Mouse (Mus musculus): ENCODE results near the gene Dhfr. TPM values are rescaled to one million over a fixed set of nuclear protein-coding genes. Genes with fewer than 3 reads are reported as not detected.
A peak's percentile ranks its signal among the peaks of the same experiment; 100 is the strongest.
"Not testable (repeated sequence)": the region's sequence is repeated elsewhere in the genome, so short reads cannot be mapped to it uniquely, and the experiment has no call there.

The Dhfr gene
- total and polyA plus RNA-seq, 2 experiments = 4.6 to 17.5 TPM

DNA sequence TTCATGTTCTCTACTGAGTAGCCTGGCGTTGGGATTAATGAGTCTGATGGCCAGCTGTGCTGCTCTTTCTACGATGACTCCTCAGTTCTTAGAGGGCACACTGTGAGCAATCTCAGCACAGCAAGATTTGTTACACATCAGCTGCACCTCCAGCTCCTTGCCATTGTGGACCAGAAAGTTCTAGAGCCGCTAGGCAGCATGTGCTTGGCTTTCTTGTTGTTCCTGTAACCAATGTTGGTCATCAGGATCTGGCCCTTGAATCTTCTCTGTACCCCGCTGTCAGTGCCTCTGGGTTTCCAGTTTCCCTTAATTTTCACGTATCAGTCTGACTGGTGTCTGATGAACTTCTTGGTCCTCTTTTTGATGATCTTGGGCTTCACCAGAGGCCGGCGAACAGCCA, 1.9 kb downstream of the Dhfr start:
- peaks cover 5% of the 10 kb centered on the region; the same call in 1 of the 2 replicates for H3K4me1 ChIP-seq (ENCODE audit: control insufficient read depth, insufficient read depth, low read length)
- H3K4me3 ChIP-seq (ENCODE audit: insufficient read depth, low read depth, low read length) = no peak overlapping the region
- peaks cover 4% of the 10 kb centered on the region; the same call in 1 of the 2 replicates for H3K79me2 ChIP-seq (ENCODE audit: control insufficient read depth, insufficient read depth, low read length)
- 92% methylated on average over 7 of the region's 7 CpGs for WGBS
- H3K9ac ChIP-seq (ENCODE audit: low read depth, low read length) = no peak overlapping the region
- DNase-seq (ENCODE audit: extremely low read depth, low read depth, low spot score) = no peak
- no peak for TF ChIP-seq POLR2A (IDR thresholded peaks at IDR 0.05; ENCODE audit: extremely low read depth, insufficient read depth, low read length)
- TF ChIP-seq CTCF (IDR thresholded peaks at IDR 0.05; ENCODE audit: low read depth, low read length) = no peak
- no peak overlapping the region for H3K27ac ChIP-seq (replicated peaks; ENCODE audit: insufficient read depth, low read depth, low read length)
- peaks cover 18% of the 10 kb centered on the region for H3K36me3 ChIP-seq (ENCODE audit: control insufficient read depth, insufficient read depth, low read length)
- no peaks in the 10 kb centered on the region for H3K27me3 ChIP-seq (ENCODE audit: control insufficient read depth, insufficient read depth, low read length)

DNA sequence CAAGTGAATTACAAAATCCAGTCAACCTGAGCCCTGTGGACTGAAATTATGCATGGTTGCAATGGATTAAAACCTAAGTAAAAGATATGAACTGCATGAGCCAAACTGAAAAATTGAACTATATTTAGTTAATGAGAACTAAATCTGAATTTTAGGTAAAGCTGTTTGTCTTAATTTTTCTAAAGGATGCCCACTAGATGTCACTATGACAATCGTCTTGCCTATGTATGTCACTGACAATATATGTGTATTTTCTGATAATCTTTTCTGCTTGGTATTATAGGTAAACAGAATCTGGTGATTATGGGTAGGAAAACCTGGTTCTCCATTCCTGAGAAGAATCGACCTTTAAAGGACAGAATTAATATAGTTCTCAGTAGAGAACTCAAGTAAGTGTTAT, 3.1 kb downstream of the Dhfr start:
- H3K4me1 ChIP-seq (ENCODE audit: control insufficient read depth, insufficient read depth, low read length) = peaks cover 5% of the 10 kb centered on the region; the same call in 1 of the 2 replicates
- H3K9ac ChIP-seq (ENCODE audit: low read depth, low read length) = no peak overlapping the region
- no peak overlapping the region for H3K4me3 ChIP-seq (ENCODE audit: insufficient read depth, low read depth, low read length)
- peaks cover 21% of the 10 kb centered on the region for H3K36me3 ChIP-seq (ENCODE audit: control insufficient read depth, insufficient read depth, low read length)
- TF ChIP-seq POLR2A (IDR thresholded peaks at IDR 0.05; ENCODE audit: extremely low read depth, insufficient read depth, low read length) (no peak), CTCF (IDR thresholded peaks at IDR 0.05; ENCODE audit: low read depth, low read length) (peak; percentile 22; the same call in 1 of the 2 replicates)
- 55% methylated on average over 2 of the region's 2 CpGs for WGBS
- H3K79me2 ChIP-seq (ENCODE audit: control insufficient read depth, insufficient read depth, low read length) = peaks cover 4% of the 10 kb centered on the region; the same call in 1 of the 2 replicates
- H3K27ac ChIP-seq (replicated peaks; ENCODE audit: insufficient read depth, low read depth, low read length) = no peak overlapping the region
- H3K27me3 ChIP-seq (ENCODE audit: control insufficient read depth, insufficient read depth, low read length) = no peaks in the 10 kb centered on the region
- DNase-seq (ENCODE audit: extremely low read depth, low read depth, low spot score) = no peak

DNA sequence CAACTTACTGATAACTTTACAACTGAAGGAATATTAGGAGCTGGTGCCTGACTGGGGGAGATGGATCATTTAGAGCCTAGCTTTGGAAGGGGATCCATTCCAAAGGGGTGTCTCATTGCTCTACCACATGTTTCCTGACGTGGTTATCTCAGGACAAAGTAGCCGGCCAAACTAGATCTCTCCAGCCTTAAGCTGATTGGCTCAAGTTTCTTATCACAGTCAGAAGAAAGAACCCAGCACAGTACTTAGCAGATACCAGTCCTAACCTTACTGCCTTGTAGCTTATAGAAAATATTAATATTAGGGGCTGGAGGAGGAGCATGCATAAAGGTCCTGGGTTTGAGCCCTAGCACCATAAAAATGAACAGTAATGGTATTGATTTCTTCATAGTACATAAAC, 7.1 kb downstream of the Dhfr start:
- H3K27me3 ChIP-seq (ENCODE audit: control insufficient read depth, insufficient read depth, low read length) = no peaks in the 10 kb centered on the region
- no peak for TF ChIP-seq CTCF (IDR thresholded peaks at IDR 0.05; ENCODE audit: low read depth, low read length)
- TF ChIP-seq POLR2A (IDR thresholded peaks at IDR 0.05; ENCODE audit: extremely low read depth, insufficient read depth, low read length) = no peak
- no peak overlapping the region for H3K9ac ChIP-seq (ENCODE audit: low read depth, low read length)
- H3K79me2 ChIP-seq (ENCODE audit: control insufficient read depth, insufficient read depth, low read length) = no peaks in the 10 kb centered on the region
- peaks cover 26% of the 10 kb centered on the region for H3K36me3 ChIP-seq (ENCODE audit: control insufficient read depth, insufficient read depth, low read length)
- WGBS = 93% methylated on average over 2 of the region's 2 CpGs
- no peaks in the 10 kb centered on the region for H3K4me1 ChIP-seq (ENCODE audit: control insufficient read depth, insufficient read depth, low read length)
- DNase-seq (ENCODE audit: extremely low read depth, low read depth, low spot score) = no peak
- H3K27ac ChIP-seq (replicated peaks; ENCODE audit: insufficient read depth, low read depth, low read length) = no peak overlapping the region
- no peak overlapping the region for H3K4me3 ChIP-seq (ENCODE audit: insufficient read depth, low read depth, low read length)

DNA sequence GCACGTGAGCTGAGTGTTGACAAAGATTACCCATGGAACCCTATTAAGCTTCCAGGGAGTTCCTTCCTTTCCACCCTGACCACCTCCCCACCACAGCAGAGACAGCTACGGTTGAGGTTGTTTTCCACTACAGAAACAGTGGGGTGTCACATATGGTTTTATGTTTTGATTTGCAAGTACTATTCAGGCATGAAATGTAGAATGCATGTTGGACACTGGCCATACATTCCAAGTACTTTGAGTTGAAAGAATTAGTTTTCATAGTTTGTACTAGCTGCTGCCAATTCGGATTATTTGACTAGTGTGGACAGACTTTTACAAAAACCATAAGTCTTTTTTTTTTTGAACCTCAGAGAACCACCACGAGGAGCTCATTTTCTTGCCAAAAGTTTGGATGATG, 10.8 kb downstream of the Dhfr start:
- H3K4me3 ChIP-seq (ENCODE audit: insufficient read depth, low read depth, low read length) = no peak overlapping the region
- H3K4me1 ChIP-seq (ENCODE audit: control insufficient read depth, insufficient read depth, low read length) = no peaks in the 10 kb centered on the region
- TF ChIP-seq CTCF (IDR thresholded peaks at IDR 0.05; ENCODE audit: low read depth, low read length) (no peak), POLR2A (IDR thresholded peaks at IDR 0.05; ENCODE audit: extremely low read depth, insufficient read depth, low read length) (no peak)
- H3K79me2 ChIP-seq (ENCODE audit: control insufficient read depth, insufficient read depth, low read length) = no peaks in the 10 kb centered on the region; the same call in 1 of the 2 replicates
- no peak overlapping the region for H3K9ac ChIP-seq (ENCODE audit: low read depth, low read length)
- DNase-seq (ENCODE audit: extremely low read depth, low read depth, low spot score) = no peak
- H3K27ac ChIP-seq (replicated peaks; ENCODE audit: insufficient read depth, low read depth, low read length) = no peak overlapping the region
- H3K36me3 ChIP-seq (ENCODE audit: control insufficient read depth, insufficient read depth, low read length) = peaks cover 22% of the 10 kb centered on the region; the same call in 1 of the 2 replicates
- WGBS = 91% methylated on average over 4 of the region's 4 CpGs
- no peaks in the 10 kb centered on the region for H3K27me3 ChIP-seq (ENCODE audit: control insufficient read depth, insufficient read depth, low read length)

DNA sequence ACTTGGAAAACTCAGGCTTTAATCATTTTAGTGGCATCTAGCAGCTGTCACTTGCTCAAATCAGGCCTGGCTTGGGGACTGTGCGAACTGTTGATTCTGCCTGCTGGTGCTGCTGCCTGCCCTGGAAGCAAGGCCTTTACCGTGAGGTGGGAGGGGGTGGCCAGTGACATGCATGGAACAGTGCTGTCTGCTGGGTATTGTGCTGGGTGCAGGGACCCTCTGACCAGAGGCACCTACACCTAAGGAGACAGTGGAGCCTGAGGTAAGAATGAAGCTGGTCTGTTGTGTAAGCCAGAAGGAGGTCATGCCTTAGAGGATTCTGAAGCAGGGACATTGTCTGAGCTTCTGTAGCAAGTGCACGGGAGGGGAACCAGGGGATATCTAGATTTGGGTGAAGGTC, 16.3 kb downstream of the Dhfr start:
- no peak for DNase-seq (ENCODE audit: extremely low read depth, low read depth, low spot score)
- Histone ChIP-seq H3K79me2 (ENCODE audit: control insufficient read depth, insufficient read depth, low read length) (no peaks in the 10 kb centered on the region; the same call in 1 of the 2 replicates), H3K27ac (replicated peaks; ENCODE audit: insufficient read depth, low read depth, low read length) (no peak overlapping the region), H3K4me3 (ENCODE audit: insufficient read depth, low read depth, low read length) (no peak overlapping the region), H3K36me3 (ENCODE audit: control insufficient read depth, insufficient read depth, low read length) (peaks cover 13% of the 10 kb centered on the region; the same call in 1 of the 2 replicates), H3K9ac (ENCODE audit: low read depth, low read length) (no peak overlapping the region), H3K4me1 (ENCODE audit: control insufficient read depth, insufficient read depth, low read length) (no peaks in the 10 kb centered on the region), H3K27me3 (ENCODE audit: control insufficient read depth, insufficient read depth, low read length) (no peaks in the 10 kb centered on the region)
- WGBS = 91% methylated on average over 3 of the region's 3 CpGs
- no peak for TF ChIP-seq CTCF (IDR thresholded peaks at IDR 0.05; ENCODE audit: low read depth, low read length)
- no peak for TF ChIP-seq POLR2A (IDR thresholded peaks at IDR 0.05; ENCODE audit: extremely low read depth, insufficient read depth, low read length)

DNA sequence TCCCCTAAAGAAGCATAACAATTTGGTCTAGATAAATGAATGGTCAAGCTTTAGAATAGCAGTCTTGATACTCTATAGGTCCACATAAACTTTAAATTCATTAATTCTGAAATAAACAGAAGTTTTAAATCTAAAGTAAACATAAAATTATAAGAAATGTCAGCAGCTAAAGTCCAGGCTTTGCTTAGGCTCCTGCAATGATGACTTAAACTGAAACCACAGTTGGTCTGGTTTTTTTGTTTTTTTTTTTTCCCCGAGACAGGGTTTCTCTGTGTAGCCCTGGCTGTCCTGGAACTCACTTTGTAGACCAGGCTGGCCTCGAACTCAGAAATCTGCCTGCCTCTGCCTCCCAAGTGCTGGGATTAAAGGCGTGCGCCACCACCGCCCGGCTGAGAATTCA, 16.9 kb downstream of the Dhfr start:
- not testable (repeated sequence) for H3K27me3 ChIP-seq (ENCODE audit: control insufficient read depth, insufficient read depth, low read length); DNase-seq (ENCODE audit: extremely low read depth, low read depth, low spot score); H3K79me2 ChIP-seq (ENCODE audit: control insufficient read depth, insufficient read depth, low read length); H3K4me1 ChIP-seq (ENCODE audit: control insufficient read depth, insufficient read depth, low read length); H3K4me3 ChIP-seq (ENCODE audit: insufficient read depth, low read depth, low read length); H3K27ac ChIP-seq (replicated peaks; ENCODE audit: insufficient read depth, low read depth, low read length); H3K9ac ChIP-seq (ENCODE audit: low read depth, low read length)
- peaks cover 13% of the 10 kb centered on the region; the same call in 1 of the 2 replicates for H3K36me3 ChIP-seq (ENCODE audit: control insufficient read depth, insufficient read depth, low read length)
- 93% methylated on average over 6 of the region's 6 CpGs for WGBS
